Mouse (Mus musculus) frontal cortex, postnatal 25 days (tissue): ENCODE measurements at regions not wholly inside any gene's neighbourhood (a gene's known extent, or its start where the extent isn't known, plus 50 kb on each side); places are given as distances from the start of the nearest gene placed in this dataset.

Source experiments
- DNase-seq, 2 experiments: peaks; one replicate each; pipeline ENCODE4 v3.0.0; 2022; ENCODE audit warnings: low spot score in 2 of 2

DNA sequence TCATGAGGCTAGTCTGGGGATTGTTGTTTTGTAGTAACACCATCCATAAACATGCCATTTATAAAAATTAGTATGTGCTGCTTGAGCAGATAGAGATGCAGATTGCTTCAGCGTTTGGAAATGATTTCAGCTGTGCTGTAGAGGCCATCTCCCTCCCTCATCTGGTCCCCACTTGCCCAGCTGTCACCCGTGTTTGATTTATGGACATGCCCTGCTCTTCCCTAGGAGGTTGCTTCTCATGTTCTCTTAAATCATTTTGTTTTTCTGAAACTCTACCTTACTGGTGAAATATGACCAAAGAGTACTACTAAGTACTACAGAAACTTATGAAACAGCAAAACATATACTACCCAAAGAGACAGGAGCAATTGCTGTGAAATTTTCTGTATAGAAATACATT lies 284.7 kb upstream of the N6amt1 start:
- DNase-seq, result no peak

DNA sequence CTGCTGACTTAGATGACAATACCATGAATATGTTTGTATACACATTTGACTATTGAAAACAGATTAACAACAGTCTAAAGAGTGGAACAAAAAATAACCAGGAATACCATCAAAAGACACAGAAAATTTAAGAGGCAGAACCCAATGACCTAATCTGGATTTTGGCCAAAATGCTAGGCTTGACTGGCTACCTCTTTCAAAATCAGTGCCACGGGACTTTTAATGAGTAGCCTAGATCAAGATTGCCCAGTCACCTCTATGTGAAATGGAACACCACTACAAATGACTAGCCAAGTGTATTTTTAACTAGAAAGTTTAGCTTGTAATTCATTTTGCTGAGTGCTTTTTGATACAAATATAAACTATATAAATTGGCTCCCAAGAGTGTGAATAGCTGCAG lies 286.0 kb upstream of the N6amt1 start:
- DNase-seq, result no peak

DNA sequence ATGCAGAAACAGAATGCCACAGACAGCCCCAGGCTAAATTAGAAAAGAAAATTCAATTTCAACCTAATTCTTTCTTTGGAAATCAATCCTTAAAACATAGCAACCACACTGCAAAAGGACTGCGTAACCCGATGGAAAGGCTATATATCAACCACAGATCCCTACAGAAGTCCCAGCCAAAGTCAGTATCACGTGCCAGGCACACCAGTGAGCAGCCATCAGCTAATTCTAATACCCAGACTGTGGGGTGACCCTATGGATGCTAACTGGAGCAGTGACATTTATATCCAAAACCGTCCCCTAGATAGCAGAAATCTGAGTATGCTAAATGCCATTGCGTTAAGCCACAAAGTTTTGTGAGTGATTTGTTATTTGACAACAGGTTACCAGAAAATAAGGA lies 286.5 kb upstream of the N6amt1 start:
- no peak for DNase-seq

DNA sequence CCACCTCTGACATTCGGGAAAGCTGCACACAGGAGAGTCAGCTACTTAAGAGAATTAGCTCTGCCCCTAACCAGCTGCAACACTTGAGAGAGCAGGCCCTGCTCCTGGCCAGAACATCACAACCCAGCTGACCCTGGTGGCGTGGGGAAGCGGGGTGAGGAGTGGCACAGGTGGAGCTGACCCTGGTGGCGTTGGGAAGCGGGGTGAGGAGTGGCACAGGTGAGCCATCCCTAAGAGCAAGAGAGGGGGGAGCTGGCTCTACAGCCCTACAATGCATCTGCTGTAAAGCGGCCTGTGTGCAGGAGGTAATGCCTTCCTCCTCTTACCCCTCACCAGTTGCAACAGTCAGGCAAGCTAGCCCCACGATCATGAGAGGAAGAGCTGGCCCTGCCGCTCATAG lies 293.5 kb upstream of the N6amt1 start:
- DNase-seq, result no peak

GRCm38 (mm10) chr16:87049741-87050383 lies 304.1 kb upstream of the N6amt1 start:
- DNase-seq, result no peak

GRCm38 (mm10) chr16:87044773-87045561 lies 309.0 kb upstream of the N6amt1 start:
- no peak for DNase-seq

DNA sequence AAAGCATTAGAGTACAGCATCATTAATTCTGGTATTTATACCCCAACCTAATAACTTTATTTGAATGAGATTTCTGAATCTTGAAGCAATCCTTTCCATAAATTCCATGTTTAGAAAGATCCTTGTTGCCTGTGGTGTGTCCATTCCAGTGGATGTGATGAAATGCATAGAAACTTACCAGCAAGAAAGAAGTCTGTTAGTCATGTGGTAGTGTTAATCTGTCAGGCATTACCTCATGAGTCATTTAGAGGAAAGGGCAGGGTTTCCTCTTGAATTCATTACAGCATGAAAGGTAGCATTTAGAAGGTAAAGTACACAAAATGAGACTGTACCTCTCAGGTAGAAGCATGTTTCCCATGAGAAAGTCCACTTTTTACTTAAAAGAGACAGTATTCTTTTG lies 310.3 kb upstream of the N6amt1 start:
- DNase-seq, result no peak

GRCm38 (mm10) chr16:87040366-87040765 lies 313.6 kb upstream of the N6amt1 start:
- DNase-seq, result no peak

DNA sequence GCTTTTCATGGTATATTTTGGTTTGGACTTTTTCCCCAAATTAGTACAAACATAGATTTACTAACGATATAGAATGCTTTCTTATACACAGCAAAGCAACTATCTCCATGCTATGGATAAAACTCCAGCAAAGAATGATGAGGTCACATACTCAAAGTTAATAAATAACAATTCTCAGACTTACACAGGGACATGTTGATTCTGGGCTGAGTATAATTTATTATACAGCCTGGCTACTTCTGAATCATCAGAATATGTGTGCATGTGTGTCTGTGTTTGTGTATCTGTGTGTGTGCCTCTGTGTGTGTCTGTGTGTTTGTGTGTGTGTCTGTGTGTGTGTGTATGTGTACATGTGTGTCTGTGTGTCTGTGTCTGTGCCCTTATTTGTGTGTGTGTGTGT lies 314.1 kb upstream of the N6amt1 start:
- DNase-seq, result no peak

GRCm38 (mm10) chr16:87037061-87037460 lies 316.9 kb upstream of the N6amt1 start:
- no peak for DNase-seq

- DNase-seq, result no peak
Observed at GRCm38 (mm10) chr16:87031836-87032235, 322.1 kb upstream of the N6amt1 start.

DNA sequence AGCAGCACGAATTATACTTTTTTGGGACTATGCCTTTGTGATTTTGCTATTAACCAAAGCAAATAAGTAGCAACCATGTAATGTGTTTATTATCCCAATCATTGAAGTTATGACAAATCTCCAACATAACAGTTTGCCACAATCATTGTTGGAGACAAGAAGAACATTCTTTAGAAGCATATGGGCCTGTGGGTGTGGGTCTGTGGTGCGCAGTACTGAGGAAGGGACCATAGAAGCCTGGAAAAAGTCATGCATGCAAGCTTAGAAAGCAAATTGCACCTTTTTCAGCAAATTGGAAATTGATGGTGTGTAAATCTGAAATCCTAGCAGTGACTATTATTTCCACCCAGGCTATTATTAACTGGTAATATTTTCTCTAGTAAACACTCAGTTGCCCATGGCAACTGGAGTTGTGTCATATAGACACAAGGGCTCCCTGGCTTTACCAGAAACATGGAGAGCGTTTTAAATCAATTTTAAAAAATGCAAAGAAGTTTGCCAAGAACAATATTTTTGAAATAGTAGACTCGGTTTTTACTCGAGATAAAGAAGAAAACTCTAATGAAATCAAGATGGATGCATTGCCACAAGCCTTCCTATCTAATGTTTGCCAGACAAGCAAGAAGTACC lies 325.4 kb upstream of the N6amt1 start:
- DNase-seq, result no peak

GRCm38 (mm10) chr16:87027621-87028020 lies 326.4 kb upstream of the N6amt1 start:
- DNase-seq, result no peak

DNA sequence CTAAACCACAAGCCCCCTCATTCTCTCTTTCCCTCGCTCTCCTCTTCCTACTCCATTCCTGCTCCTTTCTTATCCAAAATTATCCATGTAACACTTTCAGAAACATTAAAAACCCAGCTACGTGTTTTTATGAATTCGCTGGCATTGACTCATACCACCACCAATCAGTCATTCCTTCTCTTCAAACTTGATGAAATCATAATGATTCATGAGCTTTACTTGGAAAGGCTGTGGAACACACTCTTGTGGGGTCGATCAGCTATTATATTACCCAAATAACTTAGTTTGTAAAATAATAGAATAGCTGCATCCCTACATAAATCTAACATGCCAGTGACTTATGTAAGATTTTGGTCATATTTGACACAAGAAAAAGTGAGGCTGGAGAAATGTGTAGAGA lies 331.9 kb upstream of the N6amt1 start:
- DNase-seq, result no peak

- no peak for DNase-seq
Observed at GRCm38 (mm10) chr16:87017107-87017670, 336.8 kb upstream of the N6amt1 start.

GRCm38 (mm10) chr16:87001579-87001978 lies 352.4 kb upstream of the N6amt1 start:
- DNase-seq, result no peak

DNA sequence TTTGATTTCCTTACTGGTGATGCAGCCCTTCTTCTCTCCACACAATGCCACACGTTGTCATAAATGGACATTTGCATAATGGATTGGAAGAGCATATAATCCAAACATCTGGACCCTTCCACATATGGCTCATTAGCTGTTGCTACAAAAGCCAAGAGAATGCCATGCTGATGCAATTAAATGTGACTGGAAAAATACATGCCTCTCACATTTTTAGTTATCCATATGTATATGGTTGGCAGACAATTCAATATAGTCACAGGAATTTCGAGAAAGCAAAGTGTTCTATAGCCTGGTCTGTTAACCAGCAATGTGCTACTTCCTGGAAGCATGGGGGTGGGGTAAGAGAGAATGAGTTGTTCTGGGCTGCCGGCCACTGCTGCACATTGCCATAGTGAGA lies 352.9 kb upstream of the N6amt1 start:
- no peak for DNase-seq

- DNase-seq, result no peak
Observed at GRCm38 (mm10) chr16:86971691-86972090, 382.3 kb upstream of the N6amt1 start.

- no peak for DNase-seq
Observed at GRCm38 (mm10) chr16:86949681-86950080, 404.3 kb upstream of the N6amt1 start.

DNA sequence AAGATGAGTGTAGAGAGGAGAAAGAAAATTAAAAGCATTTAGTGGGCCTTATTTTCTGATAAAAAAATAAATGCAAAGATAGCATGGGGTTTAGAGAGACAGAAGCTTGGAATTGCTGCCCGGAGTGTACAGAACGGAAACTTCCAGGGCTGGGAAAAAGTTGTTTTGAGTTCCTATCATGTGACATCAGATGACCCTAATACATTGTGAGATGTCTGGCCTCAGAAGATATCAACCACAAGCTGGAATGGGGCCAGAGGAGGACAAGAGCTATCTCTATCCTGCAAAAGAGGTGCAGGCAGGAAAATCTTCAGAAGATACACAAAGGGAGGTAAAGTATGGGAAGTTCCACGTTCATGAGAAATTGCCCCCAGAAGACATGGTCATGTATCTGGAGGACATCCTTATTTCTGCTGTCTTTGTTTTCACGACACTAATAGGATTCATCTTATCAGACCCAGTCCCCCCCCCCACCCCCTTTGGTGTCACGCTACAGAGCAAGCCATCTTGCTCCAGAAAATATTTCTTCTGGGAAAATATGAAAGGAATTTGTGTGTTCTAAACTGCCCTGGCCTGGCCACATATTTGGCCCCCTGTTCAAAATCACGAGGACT lies 408.3 kb upstream of the N6amt1 start:
- no peak for DNase-seq

GRCm38 (mm10) chr16:86945058-86945457 lies 408.9 kb upstream of the N6amt1 start:
- no peak for DNase-seq

DNA sequence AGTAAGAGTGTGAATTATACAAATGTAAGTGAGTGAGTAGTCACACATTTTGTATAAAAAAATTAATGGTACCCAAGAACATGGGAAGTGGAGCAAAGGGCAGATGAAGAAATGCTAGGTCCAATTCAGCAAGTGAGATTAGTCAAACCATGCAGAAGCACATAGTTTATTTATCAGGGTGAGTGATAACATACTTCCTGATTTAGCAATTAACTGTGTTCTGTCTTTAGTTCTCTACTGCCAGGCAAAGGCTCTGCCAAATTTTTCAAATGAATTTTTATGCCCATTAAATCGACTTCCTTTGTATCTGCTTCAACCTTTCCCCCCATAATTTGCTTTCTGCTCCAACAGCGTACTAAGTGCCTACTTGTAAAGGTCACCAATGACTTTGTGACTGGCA lies 419.0 kb upstream of the N6amt1 start:
- DNase-seq, result no peak
